9 mouse cellular contexts compared by ENCODE assay signal in the genomic region with DNA sequence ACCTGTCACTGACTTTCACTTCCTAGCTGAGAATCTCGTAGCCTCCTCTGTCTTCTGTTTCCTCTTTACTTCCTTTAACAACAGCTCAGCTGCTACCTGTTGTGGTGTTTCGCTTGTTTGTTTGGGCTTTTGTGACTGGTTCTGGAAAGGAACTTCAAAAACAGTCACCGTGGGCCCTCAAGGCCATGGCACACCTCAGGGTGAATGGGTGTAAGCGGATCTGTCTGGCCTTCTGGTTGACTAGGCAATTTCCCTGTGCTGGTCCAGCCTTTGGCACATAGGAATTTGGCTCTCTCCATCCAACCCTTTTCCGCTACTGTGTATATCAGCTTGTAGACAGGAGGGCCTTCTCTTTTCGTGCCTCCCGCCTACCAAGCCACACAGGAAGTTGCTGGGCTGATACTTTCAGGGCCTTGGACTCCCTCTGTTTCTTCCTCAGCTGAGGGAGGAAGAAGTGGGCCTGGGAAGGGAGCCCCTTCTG. TPM values are rescaled to one million over a fixed set of nuclear protein-coding genes. Genes with fewer than 3 reads are reported as not detected.
DNase-seq lines count a peak whose midpoint lies in the region; ATAC-seq lines count a peak whose summit lies in the region.
"Had no signal": no experiment of that assay in that cellular context is flagged by ENCODE, and none has a peak within 500 bp of the region (broad histone marks: within the 10 kb centered on the region; RNA-seq: fewer than 3 reads in every experiment).

No protein-coding gene starts in this region.

- no peak overlapping the region for H3K4me3 ChIP-seq in hindbrain, embryonic 13.5 days
- H3K4me3 ChIP-seq in hindbrain, embryonic 16.5 days (ENCODE audit: low read length): no peak overlapping the region
- H3K4me3 ChIP-seq in heart, embryonic 13.5 days: peak overlapping the region; percentile 92
- H3K4me3 ChIP-seq in forebrain, embryonic 16.5 days (replicated peaks; ENCODE audit: low read length): no peak overlapping the region

- WGBS in hindbrain, embryonic 13.5 days: 79% methylated on average over 7 of the region's 7 CpGs
- 88% methylated on average over 7 of the region's 7 CpGs for WGBS in hindbrain, embryonic 16.5 days
- WGBS in heart, embryonic 13.5 days: 47% methylated on average over 7 of the region's 7 CpGs
- WGBS in forebrain, embryonic 16.5 days: 85% methylated on average over 7 of the region's 7 CpGs

- peaks cover 24% of the 10 kb centered on the region for H3K4me1 ChIP-seq in hindbrain, embryonic 13.5 days (replicated peaks)
- H3K4me1 ChIP-seq in hindbrain, embryonic 16.5 days (ENCODE audit: control insufficient read depth, insufficient read depth, low read depth, low read length): peaks cover 4% of the 10 kb centered on the region; the same call in 1 of the 2 replicates
- peaks cover 83% of the 10 kb centered on the region for H3K4me1 ChIP-seq in heart, embryonic 13.5 days
- H3K4me1 ChIP-seq in forebrain, embryonic 16.5 days (replicated peaks; ENCODE audit: control insufficient read depth, insufficient read depth, low read length): peaks cover 10% of the 10 kb centered on the region

- H3K4me2 ChIP-seq in hindbrain, embryonic 13.5 days: peak overlapping the region; percentile 98; the same call in 1 of the 2 replicates
- H3K4me2 ChIP-seq in hindbrain, embryonic 16.5 days (ENCODE audit: low read length): no peak overlapping the region
- peak overlapping the region; percentile 88 for H3K4me2 ChIP-seq in heart, embryonic 13.5 days
- no peak overlapping the region for H3K4me2 ChIP-seq in forebrain, embryonic 16.5 days (ENCODE audit: low read length)

- no peaks in the 10 kb centered on the region for H3K36me3 ChIP-seq in hindbrain, embryonic 13.5 days
- no peaks in the 10 kb centered on the region for H3K36me3 ChIP-seq in hindbrain, embryonic 16.5 days (ENCODE audit: control insufficient read depth, insufficient read depth, low read length)
- peaks cover 6% of the 10 kb centered on the region for H3K36me3 ChIP-seq in heart, embryonic 13.5 days
- no peaks in the 10 kb centered on the region for H3K36me3 ChIP-seq in forebrain, embryonic 16.5 days (ENCODE audit: control insufficient read depth, insufficient read depth)

- no peaks in the 10 kb centered on the region for H3K9me3 ChIP-seq in hindbrain, embryonic 13.5 days
- no peaks in the 10 kb centered on the region for H3K9me3 ChIP-seq in hindbrain, embryonic 16.5 days (ENCODE audit: control insufficient read depth, low read length)
- no peaks in the 10 kb centered on the region for H3K9me3 ChIP-seq in heart, embryonic 13.5 days
- no peaks in the 10 kb centered on the region for H3K9me3 ChIP-seq in forebrain, embryonic 16.5 days (ENCODE audit: control insufficient read depth, low read length)

- no peak for ATAC-seq in hindbrain, embryonic 13.5 days (ENCODE audit: low FRiP score)
- no peak for ATAC-seq in hindbrain, embryonic 16.5 days
- no peak for ATAC-seq in heart, embryonic 13.5 days (ENCODE audit: extremely low read depth, insufficient number of reproducible peaks, low FRiP score, low TSS enrichment)
- 0 out of 2 replicates have a peak, but pooled peaks have one; percentile 10 for ATAC-seq in megakaryocyte, adult 5-6 weeks (ENCODE audit: poor library complexity, severe bottlenecking)
- no peak for ATAC-seq in forebrain, embryonic 16.5 days

- no peak overlapping the region for H3K27ac ChIP-seq in hindbrain, embryonic 13.5 days
- no peak overlapping the region for H3K27ac ChIP-seq in hindbrain, embryonic 16.5 days (ENCODE audit: low read depth, low read length)
- peak overlapping the region; percentile 97 for H3K27ac ChIP-seq in heart, embryonic 13.5 days (replicated peaks)
- H3K27ac ChIP-seq in forebrain, embryonic 16.5 days (ENCODE audit: low read length): no peak overlapping the region

- H3K9ac ChIP-seq in hindbrain, embryonic 13.5 days: no peak overlapping the region
- H3K9ac ChIP-seq in hindbrain, embryonic 16.5 days (ENCODE audit: low read depth, low read length): no peak overlapping the region
- H3K9ac ChIP-seq in heart, embryonic 13.5 days: peak overlapping the region; percentile 99
- H3K9ac ChIP-seq in forebrain, embryonic 16.5 days (replicated peaks; ENCODE audit: low read depth, low read length): no peak overlapping the region

- DNase-seq in B cell, adult 2 months: peak; percentile 68 to 71
- DNase-seq in embryo, embryonic 9.5 days (ENCODE audit: extremely low spot score): no peak
- DNase-seq in adrenal gland, adult 8-10 months: no peak
- DNase-seq: right cerebral cortex, postnatal 14 days had no signal

- peaks cover 73% of the 10 kb centered on the region for H3K27me3 ChIP-seq in hindbrain, embryonic 13.5 days
- peaks cover 3% of the 10 kb centered on the region for H3K27me3 ChIP-seq in hindbrain, embryonic 16.5 days (replicated peaks; ENCODE audit: control insufficient read depth, insufficient read depth, low read length)
- H3K27me3 ChIP-seq in heart, embryonic 13.5 days (replicated peaks): no peaks in the 10 kb centered on the region
- H3K27me3 ChIP-seq in forebrain, embryonic 16.5 days (replicated peaks; ENCODE audit: control insufficient read depth, insufficient read depth, low read length): peaks cover 7% of the 10 kb centered on the region

RNA-seq across cellular contexts. Expression of a gene that starts 3.6 kb away (rescaled TPM):
- 12.4 and 13.5 TPM in 2 replicates for polyA plus RNA-seq in hindbrain, embryonic 13.5 days (2015; fragmentation: Nextera tagmentation; extraction: Ambion mirVana)
- polyA plus RNA-seq in hindbrain, embryonic 16.5 days (2015; fragmentation: Nextera tagmentation; extraction: Ambion mirVana): 9.5 and 12.5 TPM in 2 replicates
- polyA plus RNA-seq in heart, embryonic 13.5 days (2015; fragmentation: Nextera tagmentation; extraction: Ambion mirVana): 83.9 and 95.4 TPM in 2 replicates
- 82.1 and 88.8 TPM in 2 replicates for total RNA-seq in megakaryocyte, adult 5-6 weeks (2015)
- total RNA-seq in megakaryocyte, adult 5-6 weeks (2017): 184 and 199 TPM in 2 replicates
- polyA plus RNA-seq in forebrain, embryonic 16.5 days (2015; fragmentation: Nextera tagmentation; extraction: Ambion mirVana): 8.3 and 9.9 TPM in 2 replicates
- total RNA-seq in adrenal gland, adult 8-10 months (2022): 10 to 100 TPM; 15.2 to 23.8 (median 18.2) TPM

RNA-seq across cellular contexts. Expression of a gene that starts 57.6 kb away (rescaled TPM):
- 24.1 and 31.6 TPM in 2 replicates for polyA plus RNA-seq in hindbrain, embryonic 13.5 days (2015; fragmentation: Nextera tagmentation; extraction: Ambion mirVana)
- polyA plus RNA-seq in hindbrain, embryonic 16.5 days (2015; fragmentation: Nextera tagmentation; extraction: Ambion mirVana): 42.8 and 42.9 TPM in 2 replicates
- polyA plus RNA-seq in heart, embryonic 13.5 days (2015; fragmentation: Nextera tagmentation; extraction: Ambion mirVana): 105 and 110 TPM in 2 replicates
- 263 and 307 TPM in 2 replicates for total RNA-seq in megakaryocyte, adult 5-6 weeks (2015)
- 140 and 147 TPM in 2 replicates for total RNA-seq in megakaryocyte, adult 5-6 weeks (2017)
- polyA plus RNA-seq in forebrain, embryonic 16.5 days (2015; fragmentation: Nextera tagmentation; extraction: Ambion mirVana): 16.6 and 22.5 TPM in 2 replicates
- total RNA-seq in adrenal gland, adult 8-10 months (2022): 10 to 100 TPM; 46.5 to 65.7 (median 56.5) TPM

Comparison
In these comparisons a context has a peak if more than half of its experiments do, and no peak if none do; other contexts are left out.
1. H3K4me2 ChIP-seq: peak in hindbrain, embryonic 13.5 days (single experiment) and heart, embryonic 13.5 days (single experiment); none in hindbrain, embryonic 16.5 days (single experiment) and forebrain, embryonic 16.5 days (single experiment).
2. DNase-seq: peak in B cell, adult 2 months (2 of 2); none in embryo, embryonic 9.5 days (single experiment) and adrenal gland, adult 8-10 months (single experiment).